Mouse (Mus musculus): ENCODE results near the gene Spata31d1a. TPM values are rescaled to one million over a fixed set of nuclear protein-coding genes. Genes with fewer than 3 reads are reported as not detected.
"Not testable (repeated sequence)": the region's sequence is repeated elsewhere in the genome, so short reads cannot be mapped to it uniquely, and the experiment has no call there.

Gene Spata31d1a
- polyA plus RNA-seq, 1 experiment from 2014 or later = 0.04 TPM

DNA sequence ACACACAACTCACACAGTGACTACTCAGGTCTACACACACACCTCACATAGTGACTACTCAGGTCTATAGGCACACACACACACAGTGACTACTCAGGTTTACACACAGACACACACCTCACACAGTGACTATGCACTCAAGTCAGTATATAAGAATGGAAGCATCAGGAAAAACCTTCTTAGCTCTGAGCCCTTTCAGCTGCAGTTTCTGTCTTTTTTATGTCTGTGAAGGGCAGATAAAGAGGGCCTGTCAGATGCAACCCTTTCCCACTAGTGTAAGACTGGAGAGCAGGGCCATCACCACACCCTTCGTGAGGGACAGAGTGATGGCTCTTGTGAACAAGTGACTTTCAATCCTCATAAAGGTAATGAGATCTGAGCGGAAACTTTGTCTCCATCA, 28.3 kb upstream of the Spata31d1a start:
- Histone ChIP-seq H3K4me2 (replicated peaks; ENCODE audit: low read depth, low read length) (no peak overlapping the region), H3K36me3 (ENCODE audit: control insufficient read depth, insufficient read depth, low read length) (no peaks in the 10 kb centered on the region), H3K4me3 (ENCODE audit: low read depth, low read length) (no peak overlapping the region), H3K9ac (replicated peaks; ENCODE audit: low read depth, low read length) (no peak overlapping the region), H3K9me3 (ENCODE audit: control insufficient read depth, low read depth, low read length) (no peaks in the 10 kb centered on the region), H3K27ac (ENCODE audit: low read length) (no peak overlapping the region), H3K4me1 (ENCODE audit: control insufficient read depth, insufficient read depth, low read length) (no peaks in the 10 kb centered on the region), H3K27me3 (ENCODE audit: control insufficient read depth, insufficient read depth, low read length) (no peaks in the 10 kb centered on the region)
- WGBS = 84% methylated on average over 2 of the region's 2 CpGs
- ATAC-seq (ENCODE audit: insufficient number of reproducible peaks, insufficient read depth, low FRiP score, low read depth) = no peak

DNA sequence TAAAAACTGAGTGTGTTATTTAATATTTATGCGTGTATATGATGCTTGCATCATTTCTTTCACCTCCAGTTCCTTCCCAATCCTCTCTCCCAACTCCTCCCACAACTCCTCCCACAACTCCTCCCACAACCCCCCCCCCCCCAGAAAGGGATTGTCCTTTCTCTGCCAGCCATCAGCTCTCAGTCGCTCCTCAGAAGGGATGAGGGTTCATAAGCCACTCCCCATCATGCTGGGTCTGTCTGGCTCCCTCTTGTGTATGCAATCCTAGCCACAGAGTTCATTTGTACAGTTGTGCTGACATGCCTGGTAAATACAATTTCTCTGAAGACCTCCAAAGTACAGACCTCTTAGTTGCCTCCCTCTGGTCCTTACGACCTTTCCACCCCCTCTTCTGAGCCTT, 25.1 kb upstream of the Spata31d1a start:
- ATAC-seq (ENCODE audit: insufficient number of reproducible peaks, insufficient read depth, low FRiP score, low read depth) = peak; percentile 69; the same call in 1 of the 2 replicates
- WGBS = 19% methylated on average over 3 of the region's 3 CpGs
- no peak overlapping the region for H3K4me2 ChIP-seq (replicated peaks; ENCODE audit: low read depth, low read length)

DNA sequence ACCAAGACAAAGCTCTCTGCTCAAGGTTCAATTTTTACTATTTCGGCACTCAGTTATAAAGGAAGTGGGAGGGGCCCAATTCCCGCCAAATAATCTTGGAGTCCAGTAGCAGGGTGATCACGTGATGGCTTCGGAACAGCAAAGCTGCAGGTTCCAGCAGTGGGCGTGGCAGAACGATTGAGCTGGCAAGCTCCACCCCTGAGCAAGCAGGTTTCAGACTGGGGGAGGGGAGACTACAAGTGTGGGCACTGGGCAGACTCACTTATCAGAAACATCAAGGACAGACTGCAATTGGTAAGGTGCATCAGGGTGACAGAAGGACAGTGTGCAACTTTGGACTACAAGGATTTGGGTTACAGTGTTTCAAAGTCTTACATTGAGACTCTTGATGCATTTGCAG, 24.2 kb upstream of the Spata31d1a start:
- not testable (repeated sequence) for H3K4me2 ChIP-seq (replicated peaks; ENCODE audit: low read depth, low read length); H3K27ac ChIP-seq (ENCODE audit: low read length); H3K9me3 ChIP-seq (ENCODE audit: control insufficient read depth, low read depth, low read length); H3K4me3 ChIP-seq (ENCODE audit: low read depth, low read length); H3K27me3 ChIP-seq (ENCODE audit: control insufficient read depth, insufficient read depth, low read length); H3K4me1 ChIP-seq (ENCODE audit: control insufficient read depth, insufficient read depth, low read length); H3K36me3 ChIP-seq (ENCODE audit: control insufficient read depth, insufficient read depth, low read length); H3K9ac ChIP-seq (replicated peaks; ENCODE audit: low read depth, low read length)
- ATAC-seq (ENCODE audit: insufficient number of reproducible peaks, insufficient read depth, low FRiP score, low read depth) = 0 out of 2 replicates have a peak, but pooled peaks have one; percentile 17
- 23% methylated on average over 5 of the region's 6 CpGs for WGBS

More for the DNA sequence above, 25.1 kb upstream of the Spata31d1a start:
- H3K4me3 ChIP-seq (ENCODE audit: low read depth, low read length) = no peak overlapping the region
- no peak overlapping the region for H3K27ac ChIP-seq (ENCODE audit: low read length)
- no peak overlapping the region for H3K9ac ChIP-seq (replicated peaks; ENCODE audit: low read depth, low read length)
- H3K9me3 ChIP-seq (ENCODE audit: control insufficient read depth, low read depth, low read length) = no peaks in the 10 kb centered on the region
- no peaks in the 10 kb centered on the region for H3K4me1 ChIP-seq (ENCODE audit: control insufficient read depth, insufficient read depth, low read length)
- no peaks in the 10 kb centered on the region for H3K36me3 ChIP-seq (ENCODE audit: control insufficient read depth, insufficient read depth, low read length)
- H3K27me3 ChIP-seq (ENCODE audit: control insufficient read depth, insufficient read depth, low read length) = no peaks in the 10 kb centered on the region

GRCm38 (mm10) chr13:59733936-59734335, 23.8 kb upstream of the Spata31d1a start:
- Histone ChIP-seq H3K9ac (replicated peaks; ENCODE audit: low read depth, low read length) (no peak overlapping the region), H3K4me3 (ENCODE audit: low read depth, low read length) (no peak overlapping the region), H3K36me3 (ENCODE audit: control insufficient read depth, insufficient read depth, low read length) (no peaks in the 10 kb centered on the region), H3K4me2 (replicated peaks; ENCODE audit: low read depth, low read length) (no peak overlapping the region), H3K27ac (ENCODE audit: low read length) (no peak overlapping the region), H3K4me1 (ENCODE audit: control insufficient read depth, insufficient read depth, low read length) (no peaks in the 10 kb centered on the region), H3K9me3 (ENCODE audit: control insufficient read depth, low read depth, low read length) (no peaks in the 10 kb centered on the region), H3K27me3 (ENCODE audit: control insufficient read depth, insufficient read depth, low read length) (no peaks in the 10 kb centered on the region)
- no peak for ATAC-seq (ENCODE audit: insufficient number of reproducible peaks, insufficient read depth, low FRiP score, low read depth)
- 88% methylated on average over 2 of the region's 4 CpGs for WGBS

- Histone ChIP-seq H3K4me2 (replicated peaks; ENCODE audit: low read depth, low read length) (no peak within 1 kb of the TSS), H3K4me1 (ENCODE audit: control insufficient read depth, insufficient read depth, low read length) (no peaks in the 10 kb centered on the region), H3K36me3 (ENCODE audit: control insufficient read depth, insufficient read depth, low read length) (no peaks in the 10 kb centered on the region), H3K27ac (ENCODE audit: low read length) (no peak within 1 kb of the TSS), H3K9ac (replicated peaks; ENCODE audit: low read depth, low read length) (no peak within 1 kb of the TSS), H3K4me3 (ENCODE audit: low read depth, low read length) (no peak within 1 kb of the TSS), H3K27me3 (ENCODE audit: control insufficient read depth, insufficient read depth, low read length) (no peaks in the 10 kb centered on the region), H3K9me3 (ENCODE audit: control insufficient read depth, low read depth, low read length) (no peaks in the 10 kb centered on the region)
- 43% methylated on average over 7 of the region's 7 CpGs for WGBS
- no peak for ATAC-seq (ENCODE audit: insufficient number of reproducible peaks, insufficient read depth, low FRiP score, low read depth)
Measured at GRCm38 (mm10) chr13:59731652-59732051, 21.5 kb upstream of the Spata31d1a start, which contains the start of gene Spata31d1d. Gene Spata31d1d (minus strand): TSS chr13:59731752.

DNA sequence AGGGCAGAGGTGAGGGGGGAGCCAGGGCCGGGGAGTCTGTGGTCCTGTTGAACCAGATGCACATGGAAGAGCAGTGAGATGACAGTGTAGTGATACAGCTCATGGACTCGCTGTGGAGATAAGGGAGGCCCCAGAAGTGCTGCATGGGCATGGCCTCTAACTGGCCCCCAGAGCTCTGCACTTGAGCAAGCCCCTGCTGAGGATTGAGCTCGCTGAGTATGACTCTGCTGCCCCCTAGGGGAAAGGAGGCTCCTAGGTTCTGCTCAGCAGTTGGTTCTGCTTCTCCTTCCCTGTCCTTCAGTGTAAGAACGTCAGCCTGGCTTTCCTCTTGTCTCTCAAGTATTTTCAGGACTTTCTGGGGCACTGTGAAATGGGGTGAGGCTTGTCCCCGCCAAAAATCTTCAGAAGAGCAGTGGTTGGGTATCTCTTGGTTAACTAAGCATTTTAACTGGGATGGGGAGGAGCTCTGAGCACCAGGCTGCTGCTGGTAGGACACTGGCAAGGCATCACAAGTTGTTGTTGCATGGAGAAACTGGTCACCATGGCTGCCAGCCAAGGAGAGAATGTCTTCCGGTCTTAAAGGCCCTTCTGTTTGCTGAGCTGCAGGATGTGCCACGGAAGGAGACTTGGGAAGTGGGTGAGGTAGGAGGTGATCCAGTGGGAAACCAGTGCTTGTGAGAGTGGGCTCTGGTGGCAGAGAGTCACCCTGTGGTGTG, 18.4 kb upstream of the Spata31d1a start:
- WGBS = 22% methylated on average over 7 of the region's 7 CpGs

GRCm38 (mm10) chr13:59726139-59726867, 16.2 kb upstream of the Spata31d1a start:
- H3K27ac ChIP-seq (ENCODE audit: low read length) = no peak overlapping the region
- peak overlapping the region; percentile 32 for H3K4me2 ChIP-seq (replicated peaks; ENCODE audit: low read depth, low read length)
- H3K9me3 ChIP-seq (ENCODE audit: control insufficient read depth, low read depth, low read length) = no peaks in the 10 kb centered on the region
- no peaks in the 10 kb centered on the region for H3K4me1 ChIP-seq (ENCODE audit: control insufficient read depth, insufficient read depth, low read length)
- 0 out of 2 replicates have a peak overlapping the region, but pooled peaks have one; percentile 2 for H3K4me3 ChIP-seq (ENCODE audit: low read depth, low read length)
- no peak for ATAC-seq (ENCODE audit: insufficient number of reproducible peaks, insufficient read depth, low FRiP score, low read depth)
- H3K9ac ChIP-seq (replicated peaks; ENCODE audit: low read depth, low read length) = no peak overlapping the region
- no peaks in the 10 kb centered on the region for H3K36me3 ChIP-seq (ENCODE audit: control insufficient read depth, insufficient read depth, low read length)
- H3K27me3 ChIP-seq (ENCODE audit: control insufficient read depth, insufficient read depth, low read length) = no peaks in the 10 kb centered on the region
- WGBS = 27% methylated on average over 29 of the region's 29 CpGs

More for the DNA sequence above, 18.4 kb upstream of the Spata31d1a start:
- H3K9me3 ChIP-seq (ENCODE audit: control insufficient read depth, low read depth, low read length) = no peaks in the 10 kb centered on the region
- H3K27ac ChIP-seq (ENCODE audit: low read length) = no peak overlapping the region
- no peaks in the 10 kb centered on the region for H3K36me3 ChIP-seq (ENCODE audit: control insufficient read depth, insufficient read depth, low read length)
- H3K4me3 ChIP-seq (ENCODE audit: low read depth, low read length) = no peak overlapping the region
- no peak overlapping the region for H3K9ac ChIP-seq (replicated peaks; ENCODE audit: low read depth, low read length)
- no peaks in the 10 kb centered on the region for H3K27me3 ChIP-seq (ENCODE audit: control insufficient read depth, insufficient read depth, low read length)
- no peaks in the 10 kb centered on the region for H3K4me1 ChIP-seq (ENCODE audit: control insufficient read depth, insufficient read depth, low read length)
- peak; percentile 89 for ATAC-seq (ENCODE audit: insufficient number of reproducible peaks, insufficient read depth, low FRiP score, low read depth)
- no peak overlapping the region for H3K4me2 ChIP-seq (replicated peaks; ENCODE audit: low read depth, low read length)

GRCm38 (mm10) chr13:59722089-59722488, 12.0 kb upstream of the Spata31d1a start:
- 66% methylated on average over 1 of the region's 1 CpGs for WGBS
- ATAC-seq (ENCODE audit: insufficient number of reproducible peaks, insufficient read depth, low FRiP score, low read depth) = not testable (repeated sequence)

More at GRCm38 (mm10) chr13:59722089-59722488, 12.0 kb upstream of the Spata31d1a start:
- not testable (repeated sequence) for H3K4me1 ChIP-seq (ENCODE audit: control insufficient read depth, insufficient read depth, low read length); H3K27me3 ChIP-seq (ENCODE audit: control insufficient read depth, insufficient read depth, low read length); H3K9ac ChIP-seq (replicated peaks; ENCODE audit: low read depth, low read length); H3K9me3 ChIP-seq (ENCODE audit: control insufficient read depth, low read depth, low read length); H3K27ac ChIP-seq (ENCODE audit: low read length); H3K4me3 ChIP-seq (ENCODE audit: low read depth, low read length); H3K36me3 ChIP-seq (ENCODE audit: control insufficient read depth, insufficient read depth, low read length); H3K4me2 ChIP-seq (replicated peaks; ENCODE audit: low read depth, low read length)

All from stomach, embryonic 14.5 days (tissue).